Mouse (Mus musculus) CH12.LX (cell line): ENCODE data around the gene Angel2.
A peak's percentile ranks its signal among the peaks of the same experiment; 100 is the strongest.

Experiments
- BHLHE40 ChIP-seq: IDR thresholded peaks from 2 replicates; pipeline ENCODE4 v1.6.1; 2011; ENCODE audit warnings: mild to moderate bottlenecking, low read depth, low read length, improper control_type of control experiment
- CTCF ChIP-seq, 2 experiments: IDR thresholded peaks in 1 of 2; conservative IDR thresholded peaks in 1 of 2; 2 replicates each; pipeline ENCODE4 v1.5.1; 2011 to 2012; ENCODE audit warnings: low read depth in 2 of 2, low read length in 2 of 2, improper control_type of control experiment in 1 of 2, inconsistent platforms in 1 of 2, mild to moderate bottlenecking in 1 of 2, moderate library complexity in 1 of 2
- POLR2A ChIP-seq: IDR thresholded peaks from 2 replicates; pipeline ENCODE4 v1.6.1; 2011; ENCODE audit warnings: low read depth, mild to moderate bottlenecking, improper control_type of control experiment, low read length

GRCm38 (mm10) chr1:190981412-190981811 is 56.5 kb downstream of the Angel2 start:
- no peak for TF ChIP-seq CTCF (conservative IDR thresholded peaks at IDR 0.05 in 1 of 2, IDR thresholded peaks at IDR 0.05 in 1 of 2; ENCODE audit: low read depth in 2 of 2, low read length in 2 of 2)
- TF ChIP-seq POLR2A, result no peak
- 0 out of 2 replicates have a peak, but pooled peaks have one; percentile 55 for TF ChIP-seq BHLHE40
